Mouse (Mus musculus) stomach, embryonic 16.5 days (tissue): Measurements from ENCODE around the gene Plcb1. TPM values are rescaled to one million over a fixed set of nuclear protein-coding genes. Genes with fewer than 3 reads are reported as not detected.

Source experiments
- ATAC-seq: fragments of 200-750 bp; cut with Nextera tagmentation; 2 replicates; pipeline ENCODE4 v1.8.0; 2017; ENCODE audit warnings: moderate number of reproducible peaks, moderate TSS enrichment; ENCODE audit not compliant: insufficient read depth, low FRiP score
- H3K27ac ChIP-seq: fragments of 300-500 bp; sonication (generic); 2 replicates; pipeline ENCODE4 v1.5.1; 2014; ENCODE audit warnings: low read length
- H3K27me3 ChIP-seq: fragments of 300-500 bp; sonication (generic); 2 replicates; pipeline ENCODE4 v1.6.1; 2014; ENCODE audit warnings: low read length, control low read depth, mixed read lengths; ENCODE audit not compliant: control insufficient read depth, insufficient read depth
- H3K36me3 ChIP-seq: fragments of 300-500 bp; sonication (generic); 2 replicates; pipeline ENCODE4 v1.6.1; 2014; ENCODE audit warnings: low read length; ENCODE audit not compliant: control insufficient read depth, insufficient read depth
- H3K4me1 ChIP-seq: fragments of 300-500 bp; sonication (generic); 2 replicates; pipeline ENCODE4 v1.6.1; 2014; ENCODE audit warnings: low read length, control low read depth, mixed read lengths; ENCODE audit not compliant: control insufficient read depth, insufficient read depth
- H3K4me2 ChIP-seq: fragments of 300-500 bp; sonication (generic); 2 replicates; pipeline ENCODE4 v1.6.1; 2014; ENCODE audit warnings: low read depth, low read length, mixed read lengths
- H3K4me3 ChIP-seq: fragments of 300-500 bp; sonication (generic); replicated peaks from 2 replicates; pipeline ENCODE4 v1.5.1; 2014; ENCODE audit warnings: mild to moderate bottlenecking, low read length
- H3K9ac ChIP-seq: fragments of 300-500 bp; sonication (generic); 2 replicates; pipeline ENCODE4 v1.6.1; 2014; ENCODE audit warnings: low read length
- H3K9me3 ChIP-seq: fragments of 300-500 bp; sonication (generic); replicated peaks from 2 replicates; pipeline ENCODE4 v1.6.1; 2016; ENCODE audit warnings: low read length, control low read depth; ENCODE audit not compliant: control insufficient read depth
- WGBS: fragments of 180-500 bp; shearing (Covaris S2); extraction: QIAGEN DNeasy Blood & Tissue Kit; methylation state at CpG from one replicate; pipeline ENCODE4 v1.1.7; 2014; 5-methylcytosine and 5-hydroxymethylcytosine counted together
- polyA plus RNA-seq: library from polyadenylated mRNA; unstranded; fragments of >200 nt; fragmentation: Nextera tagmentation; extraction: Ambion mirVana; gene quantifications from 2 replicates; pipeline ENCODE4 v1.2.1, GENCODE M21; 2015

Gene Plcb1
- polyA plus RNA-seq, 1 experiment from 2014 or later, result 11.9 TPM

GRCm38 (mm10) chr2:135140576-135140975 is 354.7 kb downstream of the Plcb1 start:
- 11% methylated on average over 8 of the region's 8 CpGs for WGBS
- Histone ChIP-seq H3K27ac (no peak overlapping the region), H3K27me3 (no peaks in the 10 kb centered on the region), H3K9me3 (no peaks in the 10 kb centered on the region), H3K4me1 (no peaks in the 10 kb centered on the region; the same call in none of the 2 replicates), H3K9ac (no peak overlapping the region), H3K4me2 (no peak overlapping the region), H3K36me3 (no peaks in the 10 kb centered on the region), H3K4me3 (no peak overlapping the region)
- no peak for ATAC-seq

GRCm38 (mm10) chr2:135152289-135152688 is 366.4 kb downstream of the Plcb1 start:
- WGBS, result 52% methylated on average over 7 of the region's 7 CpGs
- H3K4me1 ChIP-seq, result peaks cover 7% of the 10 kb centered on the region; the same call in 1 of the 2 replicates

GRCm38 (mm10) chr2:135153248-135153647 is 367.4 kb downstream of the Plcb1 start:
- Histone ChIP-seq H3K4me2 (no peak overlapping the region), H3K36me3 (no peaks in the 10 kb centered on the region), H3K27me3 (no peaks in the 10 kb centered on the region), H3K9ac (no peak overlapping the region), H3K4me1 (peaks cover 7% of the 10 kb centered on the region; the same call in 1 of the 2 replicates), H3K9me3 (no peaks in the 10 kb centered on the region), H3K27ac (no peak overlapping the region), H3K4me3 (no peak overlapping the region)
- no peak for ATAC-seq
- 66% methylated on average over 4 of the region's 4 CpGs for WGBS

More at GRCm38 (mm10) chr2:135152289-135152688, 366.4 kb downstream of the Plcb1 start:
- Histone ChIP-seq H3K9me3 (no peaks in the 10 kb centered on the region), H3K36me3 (no peaks in the 10 kb centered on the region), H3K4me3 (no peak overlapping the region), H3K27me3 (no peaks in the 10 kb centered on the region), H3K4me2 (no peak overlapping the region), H3K27ac (no peak overlapping the region), H3K9ac (no peak overlapping the region)
- no peak for ATAC-seq

- WGBS, result 81% methylated on average over 7 of the region's 7 CpGs
- no peak overlapping the region for H3K27ac ChIP-seq
- ATAC-seq, result no peak
- H3K9me3 ChIP-seq, result no peaks in the 10 kb centered on the region
- H3K36me3 ChIP-seq, result no peaks in the 10 kb centered on the region
- no peak overlapping the region for H3K9ac ChIP-seq
- H3K4me2 ChIP-seq, result no peak overlapping the region
- H3K4me1 ChIP-seq, result peaks cover 7% of the 10 kb centered on the region; the same call in 1 of the 2 replicates
- no peaks in the 10 kb centered on the region for H3K27me3 ChIP-seq
- H3K4me3 ChIP-seq, result no peak overlapping the region
These were observed 370.2 kb downstream of the Plcb1 start for GRCm38 (mm10) chr2:135156055-135156454.

- no peaks in the 10 kb centered on the region for H3K27me3 ChIP-seq
- H3K4me3 ChIP-seq, result no peak overlapping the region
- no peak overlapping the region for H3K27ac ChIP-seq
- H3K36me3 ChIP-seq, result no peaks in the 10 kb centered on the region
- H3K4me2 ChIP-seq, result no peak overlapping the region
- no peak for ATAC-seq
- 92% methylated on average over 2 of the region's 2 CpGs for WGBS
- H3K9ac ChIP-seq, result no peak overlapping the region
- no peaks in the 10 kb centered on the region for H3K9me3 ChIP-seq
- peaks cover 1% of the 10 kb centered on the region; the same call in 1 of the 2 replicates for H3K4me1 ChIP-seq
These were observed 372.1 kb downstream of the Plcb1 start for GRCm38 (mm10) chr2:135157961-135158360.

- no peak overlapping the region for H3K27ac ChIP-seq
- H3K4me3 ChIP-seq, result no peak overlapping the region
- H3K4me2 ChIP-seq, result no peak overlapping the region
- 83% methylated on average over 4 of the region's 4 CpGs for WGBS
- H3K4me1 ChIP-seq, result no peaks in the 10 kb centered on the region
- H3K9ac ChIP-seq, result no peak overlapping the region
- no peaks in the 10 kb centered on the region for H3K9me3 ChIP-seq
- no peaks in the 10 kb centered on the region for H3K36me3 ChIP-seq
- no peaks in the 10 kb centered on the region for H3K27me3 ChIP-seq
- ATAC-seq, result no peak
These were observed 375.8 kb downstream of the Plcb1 start for GRCm38 (mm10) chr2:135161673-135162072.

GRCm38 (mm10) chr2:135165512-135165911 is 379.6 kb downstream of the Plcb1 start:
- Histone ChIP-seq H3K4me2 (no peak overlapping the region), H3K4me1 (no peaks in the 10 kb centered on the region), H3K36me3 (no peaks in the 10 kb centered on the region), H3K27me3 (no peaks in the 10 kb centered on the region), H3K9me3 (no peaks in the 10 kb centered on the region), H3K4me3 (no peak overlapping the region), H3K9ac (no peak overlapping the region), H3K27ac (no peak overlapping the region)
- 74% methylated on average over 3 of the region's 3 CpGs for WGBS
- no peak for ATAC-seq

GRCm38 (mm10) chr2:135175544-135175943 is 389.7 kb downstream of the Plcb1 start:
- 58% methylated on average over 4 of the region's 4 CpGs for WGBS
- H3K36me3 ChIP-seq, result no peaks in the 10 kb centered on the region
- no peak overlapping the region for H3K4me3 ChIP-seq

GRCm38 (mm10) chr2:135187659-135188058 is 401.8 kb downstream of the Plcb1 start:
- no peak overlapping the region for H3K9ac ChIP-seq
- no peak for ATAC-seq
- H3K36me3 ChIP-seq, result no peaks in the 10 kb centered on the region
- no peak overlapping the region for H3K4me2 ChIP-seq
- H3K27ac ChIP-seq, result no peak overlapping the region
- H3K27me3 ChIP-seq, result no peaks in the 10 kb centered on the region
- H3K9me3 ChIP-seq, result no peaks in the 10 kb centered on the region
- H3K4me1 ChIP-seq, result no peaks in the 10 kb centered on the region
- no peak overlapping the region for H3K4me3 ChIP-seq
- 84% methylated on average over 6 of the region's 6 CpGs for WGBS

More at GRCm38 (mm10) chr2:135175544-135175943, 389.7 kb downstream of the Plcb1 start:
- Histone ChIP-seq H3K27me3 (no peaks in the 10 kb centered on the region), H3K27ac (no peak overlapping the region), H3K4me2 (no peak overlapping the region), H3K9me3 (no peaks in the 10 kb centered on the region), H3K4me1 (no peaks in the 10 kb centered on the region; the same call in 1 of the 2 replicates), H3K9ac (no peak overlapping the region)
- ATAC-seq, result no peak
